In genomic region chr1:139153493-139153892, GRCm38 (mm10) we compare ENCODE assay signal across 22 mouse cellular contexts.
DNase-seq lines count a peak whose midpoint lies in the region; ATAC-seq and TF ChIP-seq lines count a peak whose summit lies in the region.
"Had no signal": no experiment of that assay in that cellular context is flagged by ENCODE, and none has a peak within 500 bp of the region (broad histone marks: within the 10 kb centered on the region; RNA-seq: fewer than 3 reads in every experiment).

No protein-coding gene starts in this region.

- TF ChIP-seq POLR2A in brain, embryonic 14.5 days (IDR thresholded peaks at IDR 0.05; ENCODE audit: borderline replicate concordance, extremely low read depth, insufficient read depth, insufficient read length, poor library complexity, severe bottlenecking), result no peak

- H3K4me3 ChIP-seq in forebrain, embryonic 12.5 days (replicated peaks), result no peak overlapping the region
- H3K4me3 ChIP-seq in midbrain, embryonic 10.5 days, result no peak overlapping the region
- H3K4me3 ChIP-seq in midbrain, postnatal 0 days (ENCODE audit: low read depth, low read length), result no peak overlapping the region
- H3K4me3 ChIP-seq: embryonic facial prominence, embryonic 15.5 days; heart, embryonic 10.5 days; hindbrain, embryonic 15.5 days; layer of hippocampus, adult 2 months; megakaryocyte, embryonic 14.5 days; myocyte had no signal

- DNase-seq in brain, embryonic 14.5 days (ENCODE audit: low read depth), result peak; percentile 91
- DNase-seq in midbrain, embryonic 10.5 days (ENCODE audit: low spot score), result no peak
- DNase-seq in midbrain, postnatal 0 days (ENCODE audit: low spot score), result peak; percentile 26
- DNase-seq in left cerebral cortex, postnatal 4 days, result no peak
- no peak for DNase-seq in urinary bladder, postnatal 25 days (ENCODE audit: low spot score)
- no peak for DNase-seq in right cerebral cortex, postnatal 14 days
- DNase-seq: adrenal gland, postnatal 14 days; cerebellum, adult 2 months; cerebellum, postnatal 36 days; kidney, adult 18-20 months; liver; liver, postnatal 0 days; lung, postnatal 14 days had no signal

- no peak overlapping the region for H3K4me2 ChIP-seq in forebrain, embryonic 12.5 days
- H3K4me2 ChIP-seq in midbrain, postnatal 0 days (ENCODE audit: low read depth, low read length, poor library complexity, severe bottlenecking), result no peak overlapping the region
- H3K4me2 ChIP-seq: embryonic facial prominence, embryonic 15.5 days; hindbrain, embryonic 15.5 days had no signal

- H3K27me3 ChIP-seq in forebrain, embryonic 12.5 days, result no peaks in the 10 kb centered on the region
- no peaks in the 10 kb centered on the region for H3K27me3 ChIP-seq in midbrain, embryonic 10.5 days (ENCODE audit: low read depth, poor library complexity, severe bottlenecking)
- H3K27me3 ChIP-seq in midbrain, postnatal 0 days (ENCODE audit: insufficient read depth, low read length), result no peaks in the 10 kb centered on the region
- H3K27me3 ChIP-seq: CH12.LX; embryonic facial prominence, embryonic 15.5 days; hindbrain, embryonic 15.5 days; megakaryocyte, embryonic 14.5 days had no signal

- intact Hi-C loops in left cerebral cortex, postnatal 4 days (cut with DNase I), result loop anchor here (10.0 kb wide), 1 partner anchor 1019 kb away; no protein-coding TSS in a partner anchor

- H3K27ac ChIP-seq in forebrain, embryonic 12.5 days, result peak overlapping the region; percentile 70
- H3K27ac ChIP-seq in midbrain, embryonic 10.5 days (replicated peaks), result peak overlapping the region; percentile 38
- H3K27ac ChIP-seq in midbrain, postnatal 0 days (ENCODE audit: low read depth, low read length), result no peak overlapping the region
- H3K27ac ChIP-seq: embryonic facial prominence, embryonic 15.5 days; heart, embryonic 10.5 days; hindbrain, embryonic 15.5 days; kidney, postnatal 0 days had no signal

- H3K36me3 ChIP-seq in forebrain, embryonic 12.5 days (replicated peaks), result no peaks in the 10 kb centered on the region
- H3K36me3 ChIP-seq in midbrain, embryonic 10.5 days, result no peaks in the 10 kb centered on the region
- no peaks in the 10 kb centered on the region for H3K36me3 ChIP-seq in midbrain, postnatal 0 days (ENCODE audit: insufficient read depth, low read length)
- H3K36me3 ChIP-seq: embryonic facial prominence, embryonic 15.5 days; heart, embryonic 10.5 days; hindbrain, embryonic 15.5 days had no signal

- H3K9me3 ChIP-seq in forebrain, embryonic 12.5 days, result no peaks in the 10 kb centered on the region
- H3K9me3 ChIP-seq in midbrain, embryonic 10.5 days (replicated peaks), result no peaks in the 10 kb centered on the region; the same call in 1 of the 2 replicates
- H3K9me3 ChIP-seq in midbrain, postnatal 0 days (ENCODE audit: low read length), result no peaks in the 10 kb centered on the region
- H3K9me3 ChIP-seq: embryonic facial prominence, embryonic 15.5 days; heart, embryonic 10.5 days; hindbrain, embryonic 15.5 days; megakaryocyte, embryonic 14.5 days had no signal

- peak; percentile 85 for ATAC-seq in forebrain, embryonic 12.5 days (ENCODE audit: low FRiP score)
- no peak for ATAC-seq in midbrain, postnatal 0 days (ENCODE audit: low FRiP score)
- ATAC-seq: liver, postnatal 0 days had no signal

- WGBS in forebrain, embryonic 12.5 days, result 12% methylated on average over 6 of the region's 6 CpGs
- WGBS in midbrain, embryonic 10.5 days, result 30% methylated on average over 6 of the region's 6 CpGs
- WGBS in midbrain, postnatal 0 days, result 18% methylated on average over 6 of the region's 6 CpGs

- H3K9ac ChIP-seq in forebrain, embryonic 12.5 days, result no peak overlapping the region
- H3K9ac ChIP-seq in midbrain, postnatal 0 days (replicated peaks; ENCODE audit: low read length, poor library complexity, severe bottlenecking), result no peak overlapping the region
- H3K9ac ChIP-seq: embryonic facial prominence, embryonic 15.5 days; hindbrain, embryonic 15.5 days; liver, postnatal 0 days had no signal

- no peak for TF ChIP-seq CTCF in brain, embryonic 14.5 days (IDR thresholded peaks at IDR 0.05; ENCODE audit: borderline replicate concordance, extremely low read depth, insufficient read depth, insufficient read length)
- no peak for TF ChIP-seq CTCF in midbrain, postnatal 0 days (IDR thresholded peaks at IDR 0.05)

- H3K4me1 ChIP-seq in forebrain, embryonic 12.5 days, result peaks cover 11% of the 10 kb centered on the region
- H3K4me1 ChIP-seq in midbrain, embryonic 10.5 days, result peaks cover 14% of the 10 kb centered on the region
- H3K4me1 ChIP-seq in midbrain, postnatal 0 days (ENCODE audit: insufficient read depth, low read length), result no peaks in the 10 kb centered on the region
- H3K4me1 ChIP-seq: embryonic facial prominence, embryonic 15.5 days; heart, embryonic 10.5 days; hindbrain, embryonic 15.5 days had no signal

Comparison
In these comparisons a context has a peak if more than half of its experiments do, and no peak if none do; other contexts are left out.
1. DNase-seq: peak in brain, embryonic 14.5 days (single experiment) and midbrain, postnatal 0 days (single experiment); none in midbrain, embryonic 10.5 days (single experiment), left cerebral cortex, postnatal 4 days (single experiment), urinary bladder, postnatal 25 days (single experiment) and right cerebral cortex, postnatal 14 days (single experiment).